Mouse (Mus musculus): ENCODE measurements at regions not wholly inside any gene's neighbourhood (a gene's known extent, or its start where the extent isn't known, plus 50 kb on each side); places are given as distances from the start of the nearest gene placed in this dataset.

DNA sequence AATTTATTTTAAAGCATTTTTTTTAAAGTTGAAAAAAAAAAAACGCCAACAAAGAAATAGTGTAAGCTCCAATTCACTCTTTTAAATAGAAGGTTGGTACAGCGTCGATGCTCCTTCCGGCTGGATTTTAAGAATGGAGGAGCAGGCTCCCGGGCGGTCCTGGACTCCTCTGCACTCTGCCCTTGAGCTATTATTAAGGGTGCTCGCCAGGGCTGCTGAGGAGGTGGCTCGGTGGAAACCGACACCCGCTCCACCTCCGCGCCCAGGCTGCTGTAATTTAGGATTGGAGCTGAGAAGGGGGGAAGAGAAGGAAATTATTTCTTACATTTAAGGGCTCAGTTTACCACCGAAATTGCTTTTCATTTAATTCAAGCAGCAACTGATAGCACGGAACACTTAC lies 298.8 kb downstream of the Satb1 start:
- DNase-seq = no peak
- intact Hi-C loops (cut with DNase I) = no loop called here

DNA sequence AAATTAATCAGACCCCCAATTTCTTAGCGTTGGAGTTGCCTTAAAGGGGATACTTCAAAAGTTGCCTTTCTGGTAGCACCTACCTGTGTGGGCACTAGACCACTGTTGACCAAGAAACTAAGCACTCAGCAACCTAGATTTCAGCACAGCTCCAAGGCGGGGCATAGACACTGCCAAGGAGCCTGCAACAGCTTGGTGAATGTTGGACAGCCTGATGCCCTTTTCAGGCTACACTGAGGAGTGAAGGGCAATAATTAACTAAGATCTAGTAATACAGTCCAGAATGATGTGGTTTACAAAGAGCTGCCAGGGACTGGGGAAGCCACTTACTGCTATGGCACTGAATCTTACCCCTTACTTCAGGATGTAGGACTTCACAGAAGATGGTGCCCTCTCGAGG lies 304.9 kb downstream of the Satb1 start:
- DNase-seq = no peak
- intact Hi-C loops (cut with DNase I) = no loop called here

DNA sequence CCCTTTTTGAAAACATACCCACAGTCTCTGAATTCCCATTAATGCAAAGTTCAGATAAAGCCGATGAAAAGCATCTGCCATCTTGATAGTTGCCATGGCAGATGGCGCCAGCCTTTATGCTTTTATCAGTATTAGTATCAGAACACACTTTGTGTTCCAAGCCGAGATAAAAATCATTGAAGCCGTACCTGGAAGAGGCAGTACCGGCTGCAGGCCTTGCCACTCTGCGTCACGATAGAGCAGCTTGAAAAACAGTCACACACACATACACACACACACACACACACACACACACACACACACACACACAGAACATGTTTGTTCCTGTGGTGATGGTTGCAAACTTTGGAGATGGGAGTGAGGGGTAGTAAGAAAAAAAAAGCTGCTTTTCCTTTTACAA lies 306.2 kb downstream of the Satb1 start:
- DNase-seq = no peak
- intact Hi-C loops (cut with DNase I) = no loop called here

DNA sequence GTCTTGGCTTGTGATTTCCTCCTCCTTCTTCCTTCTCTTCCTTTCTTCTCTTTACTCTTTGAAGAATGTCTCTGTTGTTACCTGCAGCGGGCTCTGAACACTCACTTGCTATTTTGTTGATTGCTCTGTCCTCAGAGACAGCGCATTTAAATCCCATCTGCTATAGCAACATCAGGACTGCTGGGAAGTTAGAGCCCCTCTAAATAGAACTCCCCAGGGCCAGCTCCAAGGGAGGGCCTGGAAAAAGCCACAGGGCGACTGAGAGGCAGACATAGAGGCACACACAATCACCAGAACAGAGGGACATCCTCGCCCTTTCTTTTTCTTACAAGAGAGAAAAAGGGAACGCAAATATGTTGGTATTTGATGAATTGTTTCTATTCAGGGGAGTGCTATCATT lies 306.6 kb downstream of the Satb1 start:
- DNase-seq = no peak
- intact Hi-C loops (cut with DNase I) = no loop called here

DNA sequence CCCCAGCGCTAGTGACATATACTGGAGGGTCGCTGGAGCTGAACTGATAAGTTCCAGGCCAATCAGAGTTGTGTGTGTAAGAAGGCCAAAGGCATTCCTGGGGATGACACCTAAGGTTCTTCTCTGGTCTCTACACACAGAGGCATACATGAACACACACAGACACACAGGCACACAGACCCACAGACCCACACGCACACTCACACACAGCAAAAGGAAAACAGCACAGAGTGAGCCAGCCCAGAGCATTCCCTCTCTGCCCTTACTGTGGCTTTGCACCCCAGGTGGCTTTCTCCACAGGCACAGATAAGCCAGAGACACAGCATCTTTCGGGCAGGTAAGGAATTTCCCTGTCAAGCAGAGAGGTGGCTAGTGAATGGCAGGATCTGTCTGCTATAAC lies 307.1 kb downstream of the Satb1 start:
- DNase-seq = no peak
- intact Hi-C loops (cut with DNase I) = no loop called here

DNA sequence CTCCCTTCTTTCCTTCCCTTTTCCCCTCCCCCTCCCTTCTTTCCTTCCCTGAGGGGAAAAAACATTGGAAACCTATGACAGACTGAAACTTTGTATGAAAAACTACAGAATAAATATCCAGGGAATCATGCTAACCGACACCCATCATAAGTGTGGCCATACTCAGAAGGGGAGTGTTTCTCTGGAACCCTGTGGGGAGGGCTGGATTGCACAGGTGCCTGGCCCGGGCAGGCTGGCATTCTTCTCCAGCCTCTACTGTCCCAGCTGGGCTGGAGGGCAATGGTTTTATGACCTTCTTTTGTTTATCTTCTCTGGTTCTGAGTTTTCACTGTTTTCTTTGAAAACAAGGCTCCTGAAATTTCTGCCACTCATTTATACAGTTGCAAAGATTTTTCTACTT lies 307.9 kb downstream of the Satb1 start:
- no peak for DNase-seq
- intact Hi-C loops (cut with DNase I) = no loop called here

DNA sequence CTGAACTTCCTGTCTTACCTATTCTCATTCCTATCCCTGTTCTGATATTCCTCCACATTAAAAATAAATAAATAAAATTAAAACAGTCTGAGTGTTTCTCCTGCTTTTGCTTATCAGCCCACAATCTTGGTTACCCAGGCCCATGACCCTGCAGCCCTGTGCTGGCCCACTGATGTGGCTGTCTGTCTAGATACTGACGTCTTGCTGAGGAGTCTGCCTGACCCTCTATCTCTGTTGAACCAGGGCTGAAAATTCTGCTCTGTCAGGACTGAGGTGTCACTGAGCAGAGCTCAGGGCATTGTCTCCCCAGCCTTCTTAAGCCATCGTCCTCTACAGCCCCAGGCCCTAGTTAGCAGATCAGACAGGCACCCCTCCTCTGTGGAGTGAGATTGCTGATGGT lies 321.2 kb downstream of the Satb1 start:
- intact Hi-C loops (cut with DNase I) = no loop called here
- DNase-seq = no peak

DNA sequence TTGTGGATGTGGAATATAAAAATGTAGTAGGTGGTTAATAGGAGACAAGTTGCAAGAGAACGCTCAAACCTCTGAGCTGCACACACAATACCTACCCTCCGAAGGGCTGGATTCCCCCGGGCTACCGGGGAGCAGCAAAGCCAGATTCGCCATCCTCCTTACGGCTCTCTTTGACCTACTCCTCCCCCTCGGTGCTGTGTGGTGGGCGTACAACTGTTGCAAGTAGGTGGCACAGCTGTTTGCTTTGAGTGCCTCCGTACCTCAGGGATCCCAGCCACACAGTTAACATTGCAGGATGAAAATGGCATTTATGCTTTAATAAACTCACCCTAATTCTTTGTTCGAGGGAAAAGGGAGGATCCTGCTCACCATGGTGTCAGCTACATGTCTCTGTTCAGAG lies 321.6 kb upstream of the Tbc1d5 start:
- DNase-seq = no peak
- intact Hi-C loops (cut with DNase I) = no loop called here

DNA sequence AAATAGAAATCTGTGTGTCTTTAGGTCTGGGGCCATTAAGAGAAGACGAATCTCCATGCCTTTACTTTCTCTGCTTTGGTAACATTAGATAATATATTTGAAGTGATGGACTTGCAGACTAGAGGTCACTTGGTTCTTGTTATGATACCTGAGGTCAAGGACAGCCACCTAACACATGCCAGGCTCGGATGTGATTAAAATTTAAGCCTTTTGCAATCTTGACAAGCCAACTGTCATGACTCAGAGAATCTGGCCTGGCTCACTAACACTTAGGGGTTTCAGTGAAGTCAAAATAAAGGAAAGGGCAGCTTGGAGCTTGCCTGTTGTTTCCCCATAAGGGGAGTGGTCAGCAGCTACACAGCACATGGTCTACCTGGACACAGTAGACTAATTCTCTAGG lies 320.4 kb upstream of the Tbc1d5 start:
- intact Hi-C loops (cut with DNase I) = no loop called here
- no peak for DNase-seq

DNA sequence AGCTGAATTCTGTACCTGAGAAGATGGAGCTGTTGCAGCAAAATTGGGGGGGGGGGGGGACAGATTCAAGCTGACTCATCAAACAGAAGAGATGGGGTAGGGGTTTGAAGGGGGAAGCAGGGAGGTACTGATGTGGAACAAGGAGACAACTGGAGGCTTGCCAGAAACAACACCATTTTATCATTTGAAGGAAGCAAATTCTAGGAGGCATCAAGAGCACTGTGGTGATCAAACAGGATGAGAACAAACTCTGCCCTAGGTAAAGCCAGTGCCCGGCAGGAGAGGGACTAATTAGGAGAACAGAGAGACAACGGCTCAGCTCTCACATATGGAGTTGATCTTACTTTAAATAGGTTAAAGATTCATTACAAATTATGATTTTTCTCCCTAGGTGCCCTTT lies 315.9 kb upstream of the Tbc1d5 start:
- DNase-seq = no peak
- intact Hi-C loops (cut with DNase I) = no loop called here

DNA sequence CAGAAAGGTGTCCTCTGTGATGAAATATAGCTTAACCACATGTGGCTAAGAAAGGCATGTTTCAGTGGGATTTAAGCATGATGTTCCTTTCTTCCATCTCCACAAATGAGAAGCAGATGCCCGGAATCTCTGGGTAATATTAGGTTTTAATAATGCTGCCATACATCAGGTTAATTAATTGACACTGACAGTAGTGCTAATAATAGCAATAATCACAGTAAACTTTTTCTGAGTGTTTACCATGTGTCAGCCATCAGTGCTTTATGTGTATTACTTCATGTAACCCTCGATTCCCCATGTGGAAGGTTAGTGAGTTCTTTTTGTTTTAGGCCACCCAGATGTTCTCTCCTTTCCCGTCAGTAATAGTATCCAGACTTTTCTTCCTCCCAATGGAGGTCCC lies 310.2 kb upstream of the Tbc1d5 start:
- no peak for DNase-seq
- intact Hi-C loops (cut with DNase I) = no loop called here

DNA sequence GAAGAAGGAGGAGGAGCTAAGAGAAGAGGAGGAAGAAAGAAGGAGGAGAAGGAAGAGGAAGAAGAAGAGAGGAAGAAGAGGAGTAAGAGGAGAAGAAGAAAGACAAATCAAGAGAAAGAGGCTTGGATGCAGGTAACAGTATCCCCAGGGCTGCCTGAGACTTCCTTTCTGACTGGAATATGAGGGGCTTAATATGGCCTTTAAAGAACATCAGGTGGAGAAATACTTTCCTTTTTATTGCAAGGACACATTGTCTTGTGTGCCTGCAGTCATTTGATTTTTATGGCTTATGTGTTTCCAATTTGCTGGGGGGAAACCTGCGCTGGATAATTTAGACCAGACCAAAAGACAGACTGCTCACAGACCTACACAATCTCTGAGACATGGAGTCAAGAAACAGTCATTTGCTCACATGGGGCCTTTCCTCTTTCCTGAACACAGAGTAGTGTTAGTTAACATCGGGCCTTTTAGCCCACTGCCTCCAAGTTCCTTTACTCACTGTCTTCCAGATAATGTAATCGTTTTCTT lies 308.8 kb upstream of the Tbc1d5 start:
- no peak for DNase-seq

DNA sequence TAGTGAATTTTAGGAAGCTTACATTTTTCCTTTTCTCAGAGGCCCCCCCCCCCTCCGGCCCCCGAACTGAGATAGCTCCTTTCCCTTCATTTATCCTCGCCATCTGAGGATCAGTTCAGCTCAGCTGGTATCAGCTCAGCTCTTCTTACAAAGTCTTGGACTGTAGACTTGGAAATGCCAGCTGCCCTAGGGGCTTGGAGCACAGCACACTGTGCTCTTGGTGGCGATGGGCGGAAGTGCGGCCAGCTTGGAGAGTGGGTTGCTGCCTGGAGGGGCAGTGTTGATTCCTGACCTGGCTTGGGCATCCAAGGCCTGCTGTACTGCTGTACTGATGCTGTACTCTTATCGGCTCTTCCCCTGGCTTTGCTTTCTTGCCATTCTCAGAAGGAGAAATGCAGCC lies 298.7 kb upstream of the Tbc1d5 start:
- intact Hi-C loops (cut with DNase I) = no loop called here
- peak; percentile 43 for DNase-seq

More for the DNA sequence above, 308.8 kb upstream of the Tbc1d5 start:
- intact Hi-C loops (cut with DNase I) = no loop called here

DNA sequence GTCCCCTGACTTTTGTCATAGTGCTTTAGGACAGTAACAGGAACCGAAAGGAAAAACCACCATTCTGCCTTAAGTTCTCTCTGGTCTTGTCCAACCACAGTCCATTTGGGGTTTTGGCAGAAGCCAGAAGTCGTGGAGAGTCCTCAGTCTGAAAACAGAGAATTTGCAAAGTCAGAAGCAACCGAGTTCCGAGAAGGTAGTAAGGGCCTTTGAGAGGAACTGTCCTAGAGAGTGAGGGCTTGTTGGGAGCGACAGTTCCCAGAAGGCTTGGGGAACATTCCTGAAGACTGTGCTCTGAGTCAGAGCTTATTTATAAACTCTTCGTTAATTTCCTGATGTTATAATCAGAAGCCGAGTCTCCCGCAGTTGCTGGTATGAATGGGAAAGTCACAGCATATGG lies 298.3 kb upstream of the Tbc1d5 start:
- no peak for DNase-seq

DNA sequence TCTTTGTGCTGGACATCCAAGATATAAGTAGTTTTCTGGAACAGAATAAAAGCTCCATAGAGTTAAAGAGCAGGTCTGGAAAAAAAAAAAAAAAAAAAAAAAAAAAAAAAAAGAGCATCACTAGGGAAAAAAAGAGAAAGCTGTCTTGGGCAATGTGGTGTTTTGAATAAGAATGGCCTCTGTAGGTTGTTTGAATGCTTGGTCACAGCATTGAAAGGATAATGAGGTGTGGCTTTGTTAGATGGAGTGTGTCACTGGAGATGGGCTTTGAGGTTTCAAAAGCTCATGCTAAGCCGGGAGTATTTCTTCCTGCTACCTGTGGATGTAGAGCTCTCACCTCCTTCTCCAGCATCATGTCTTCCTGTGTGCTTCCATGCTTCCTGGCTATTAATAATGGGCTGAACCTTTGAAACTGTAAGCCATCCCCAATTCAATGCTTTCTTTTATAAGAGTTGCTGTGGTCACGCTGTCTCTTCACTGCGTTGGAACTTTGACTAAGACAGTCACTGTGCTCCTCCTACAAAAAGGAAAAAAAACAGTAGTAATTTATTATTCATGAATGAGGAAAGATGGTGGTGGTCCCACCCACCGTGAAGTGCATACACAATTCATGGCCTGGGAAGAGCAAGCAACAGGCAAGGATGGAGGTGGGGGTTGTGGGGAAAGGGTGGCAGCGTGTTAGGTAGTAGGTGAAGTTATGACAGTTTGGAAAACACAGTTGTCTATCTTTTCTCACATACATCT lies 283.2 kb upstream of the Tbc1d5 start:
- no peak for DNase-seq
- intact Hi-C loops (cut with DNase I) = no loop called here

More for the DNA sequence above, 298.3 kb upstream of the Tbc1d5 start:
- intact Hi-C loops (cut with DNase I) = no loop called here

DNA sequence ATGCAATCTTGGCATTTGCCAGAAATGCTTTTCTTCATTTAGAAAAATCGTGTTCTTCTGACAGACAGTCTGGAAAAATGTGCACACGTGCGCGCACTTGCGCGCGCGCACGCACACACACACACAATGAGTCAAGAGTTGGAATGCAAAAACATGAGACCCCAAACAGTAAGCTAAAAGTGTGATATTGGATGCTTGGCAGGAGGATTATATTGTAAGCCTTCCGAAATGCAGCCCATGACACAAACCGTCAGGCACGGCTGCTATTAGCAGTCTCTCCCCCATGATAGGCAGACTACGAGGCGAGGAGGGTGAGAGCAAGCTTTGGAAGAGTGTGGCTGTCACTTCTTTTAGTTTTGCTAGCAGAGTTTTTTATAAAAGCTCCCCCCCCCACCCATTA lies 282.1 kb upstream of the Tbc1d5 start:
- intact Hi-C loops (cut with DNase I) = no loop called here
- no peak for DNase-seq

DNA sequence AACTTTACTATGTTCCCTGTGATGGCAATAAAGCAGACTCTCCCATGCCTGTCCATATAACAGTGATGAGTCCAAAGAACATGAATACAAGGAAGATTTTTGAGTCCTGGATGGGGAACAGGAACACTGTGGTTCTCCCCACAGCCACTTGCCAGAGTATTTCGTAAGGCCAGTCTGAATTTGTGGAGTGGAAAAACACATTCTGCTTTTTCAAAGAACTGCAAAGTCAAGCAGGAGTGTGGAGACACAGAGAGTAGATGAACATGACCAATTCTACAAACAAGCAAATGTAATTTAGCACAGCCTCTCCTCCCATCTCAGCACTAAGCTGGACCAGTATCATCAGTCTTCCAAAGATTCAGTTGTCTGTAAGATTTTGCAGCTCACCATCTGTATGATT lies 280.0 kb upstream of the Tbc1d5 start:
- intact Hi-C loops (cut with DNase I) = no loop called here
- DNase-seq = no peak

DNA sequence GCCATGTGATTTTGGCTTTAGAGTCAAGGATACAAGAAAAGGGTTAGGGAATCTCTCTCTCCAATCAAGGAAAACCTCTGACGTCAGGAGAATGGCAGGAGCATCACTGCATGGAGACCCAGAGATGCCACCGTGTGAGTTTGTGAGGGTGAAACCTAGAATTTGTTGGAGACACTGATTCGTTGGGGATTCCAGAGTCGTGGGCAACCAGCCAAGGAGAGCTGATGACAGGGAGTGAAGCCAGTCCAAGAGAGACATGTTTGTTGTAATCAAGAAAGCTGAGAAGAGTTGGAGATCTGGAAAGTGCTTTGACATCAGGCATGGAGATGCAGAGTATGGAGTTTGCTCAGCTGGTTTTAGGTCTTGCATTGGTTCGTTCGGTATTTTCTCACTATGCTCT lies 236.6 kb upstream of the Tbc1d5 start:
- intact Hi-C loops (cut with DNase I) = no loop called here
- DNase-seq = peak; percentile 22

DNA sequence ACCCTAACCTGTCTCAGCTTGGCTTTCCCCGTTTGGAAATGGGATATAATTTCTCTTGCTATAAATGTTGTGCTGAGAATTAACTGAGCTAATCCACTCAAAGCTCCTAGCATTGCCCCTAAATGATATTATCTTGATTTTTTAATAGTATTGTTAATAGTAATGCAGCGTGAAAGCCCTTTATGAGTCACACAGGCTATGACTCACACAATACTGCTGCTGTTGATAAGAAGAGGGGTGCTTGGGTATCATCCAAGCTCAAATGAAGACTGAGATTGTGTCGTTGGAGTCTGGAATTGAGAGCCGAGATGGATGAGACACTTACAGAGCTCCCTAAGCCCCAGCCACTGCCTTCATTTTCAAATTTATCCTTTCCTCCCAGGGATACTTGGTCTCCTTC lies 235.2 kb upstream of the Tbc1d5 start:
- intact Hi-C loops (cut with DNase I) = no loop called here

DNA sequence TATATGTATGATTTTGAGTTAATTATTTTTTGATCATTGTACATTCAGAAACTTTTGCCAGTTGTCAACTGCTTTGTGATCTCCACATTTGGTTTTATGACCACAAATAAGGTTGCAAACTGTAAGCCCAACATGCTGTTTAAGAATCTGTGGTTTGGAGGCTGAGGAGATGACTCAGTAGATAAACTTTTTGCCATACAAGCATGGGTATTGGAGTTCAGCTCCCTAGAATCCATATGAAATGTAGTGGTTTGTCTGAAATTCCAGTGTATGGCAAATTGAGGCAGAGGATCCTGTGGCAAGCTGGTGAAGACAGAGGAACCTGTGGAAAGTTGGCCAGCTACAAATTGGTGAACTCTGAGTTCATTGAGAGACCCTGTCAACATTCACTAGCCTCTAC lies 234.6 kb upstream of the Tbc1d5 start:
- DNase-seq = no peak
- intact Hi-C loops (cut with DNase I) = no loop called here

More for the DNA sequence above, 235.2 kb upstream of the Tbc1d5 start:
- no peak for DNase-seq

DNA sequence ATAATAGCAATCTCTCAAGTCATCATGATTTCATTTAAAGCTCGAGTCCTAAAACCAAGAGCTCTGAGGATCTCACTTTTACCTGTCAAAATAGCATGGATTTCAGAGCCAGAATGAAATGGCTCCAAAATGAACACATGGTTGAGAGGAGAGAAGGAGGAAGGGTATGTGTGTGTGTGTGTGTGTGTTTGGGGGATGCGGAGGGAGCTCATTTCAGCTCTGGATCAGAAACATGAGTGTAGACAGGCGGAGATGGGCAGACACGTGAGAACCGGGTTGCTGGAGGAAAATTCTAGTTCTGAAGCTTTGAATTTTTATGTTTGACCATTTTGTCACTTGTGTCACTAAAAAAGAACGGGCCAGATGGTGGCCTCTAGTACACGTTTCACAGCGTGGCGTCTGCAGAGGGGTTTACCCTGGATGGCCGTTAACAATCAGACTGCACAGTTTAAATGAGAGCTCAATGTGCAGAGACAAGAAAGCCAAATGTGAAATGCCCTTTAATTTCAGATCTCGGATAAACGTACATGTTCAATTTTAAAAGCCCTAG lies 232.5 kb upstream of the Tbc1d5 start:
- DNase-seq = no peak
- intact Hi-C loops (cut with DNase I) = no loop called here

DNA sequence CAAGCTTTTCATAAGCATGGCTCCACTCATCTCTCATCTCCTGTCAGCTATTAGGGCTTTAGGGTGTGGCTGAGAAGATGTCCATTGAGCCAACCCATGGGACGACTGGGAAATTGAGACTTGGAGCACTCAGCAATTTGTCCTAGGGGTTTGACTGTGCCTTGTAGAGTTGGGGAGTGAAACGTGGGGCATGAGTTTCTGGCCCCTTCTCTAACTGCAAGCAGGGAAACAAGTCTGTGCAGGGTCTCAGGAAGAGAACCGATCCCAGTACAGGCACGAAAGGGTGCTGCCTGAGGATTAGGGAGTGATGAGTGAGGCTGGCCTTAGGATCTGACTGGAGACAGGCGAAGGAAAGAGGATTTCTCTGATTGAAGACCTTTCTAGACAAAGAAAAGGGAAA lies 229.7 kb upstream of the Tbc1d5 start:
- intact Hi-C loops (cut with DNase I) = no loop called here
- no peak for DNase-seq

DNA sequence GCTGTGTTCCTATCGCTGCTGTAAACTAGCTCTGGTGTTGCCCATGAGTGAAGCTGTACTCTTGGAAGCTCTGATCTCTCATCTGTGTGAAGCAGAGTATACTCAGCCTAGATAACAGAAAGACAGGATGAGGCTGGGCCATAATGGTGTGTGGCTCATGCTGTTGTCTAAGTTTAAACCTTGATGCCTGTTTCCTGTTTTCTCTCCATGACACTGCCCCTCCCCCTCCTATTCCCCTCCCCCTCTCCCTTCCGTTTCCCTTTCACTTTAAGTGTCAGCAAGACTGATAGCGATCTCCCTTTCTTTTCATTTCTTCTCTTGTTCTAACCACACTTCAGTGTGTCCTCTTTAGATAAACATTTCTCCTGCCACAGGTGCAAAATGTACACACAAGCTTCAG lies 229.2 kb upstream of the Tbc1d5 start:
- intact Hi-C loops (cut with DNase I) = no loop called here
- DNase-seq = no peak

All from left cerebral cortex, postnatal 4 days (tissue).